Mouse (Mus musculus): ENCODE measurements around the gene Rgs6. TPM values are rescaled to one million over a fixed set of nuclear protein-coding genes. Genes with fewer than 3 reads are reported as not detected.

Gene Rgs6
- total and polyA plus RNA-seq, 2 experiments, result 0.09 TPM; not detected in 1

DNA sequence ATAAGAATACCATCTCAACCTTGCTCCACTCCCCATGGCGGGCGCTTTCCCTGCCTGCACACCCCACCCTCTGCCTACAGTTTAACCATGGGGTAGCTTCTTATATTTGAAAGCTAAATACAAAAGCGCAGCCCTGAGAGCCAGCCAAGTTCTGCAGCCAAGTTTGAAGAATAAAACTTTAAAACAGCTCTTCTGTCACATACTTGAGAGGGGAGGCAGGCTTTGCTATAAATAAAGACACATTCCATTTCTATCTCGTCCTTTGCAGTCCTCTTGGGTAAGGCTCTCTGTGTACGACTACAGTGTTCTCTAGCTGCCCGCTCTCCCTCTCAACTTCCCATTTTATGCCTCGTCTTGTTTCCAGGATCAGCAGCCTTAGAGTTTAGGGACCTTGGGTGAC lies 76.5 kb downstream of the Rgs6 start:
- WGBS, result 78% methylated on average over 7 of the region's 7 CpGs
- Histone ChIP-seq H3K4me3 (ENCODE audit: insufficient read depth, low read depth, low read length) (no peak overlapping the region), H3K4me1 (ENCODE audit: control insufficient read depth, insufficient read depth, low read length) (no peaks in the 10 kb centered on the region), H3K79me2 (ENCODE audit: control insufficient read depth, insufficient read depth, low read length) (no peaks in the 10 kb centered on the region), H3K36me3 (ENCODE audit: control insufficient read depth, insufficient read depth, low read length) (no peaks in the 10 kb centered on the region), H3K27me3 (ENCODE audit: control insufficient read depth, insufficient read depth, low read length) (no peaks in the 10 kb centered on the region), H3K9ac (ENCODE audit: low read depth, low read length) (no peak overlapping the region), H3K27ac (replicated peaks; ENCODE audit: insufficient read depth, low read depth, low read length) (no peak overlapping the region)
- DNase-seq (ENCODE audit: extremely low read depth, low read depth, low spot score), result no peak
- TF ChIP-seq POLR2A (IDR thresholded peaks at IDR 0.05; ENCODE audit: extremely low read depth, insufficient read depth, low read length), result no peak
- no peak for TF ChIP-seq CTCF (IDR thresholded peaks at IDR 0.05; ENCODE audit: low read depth, low read length)

DNA sequence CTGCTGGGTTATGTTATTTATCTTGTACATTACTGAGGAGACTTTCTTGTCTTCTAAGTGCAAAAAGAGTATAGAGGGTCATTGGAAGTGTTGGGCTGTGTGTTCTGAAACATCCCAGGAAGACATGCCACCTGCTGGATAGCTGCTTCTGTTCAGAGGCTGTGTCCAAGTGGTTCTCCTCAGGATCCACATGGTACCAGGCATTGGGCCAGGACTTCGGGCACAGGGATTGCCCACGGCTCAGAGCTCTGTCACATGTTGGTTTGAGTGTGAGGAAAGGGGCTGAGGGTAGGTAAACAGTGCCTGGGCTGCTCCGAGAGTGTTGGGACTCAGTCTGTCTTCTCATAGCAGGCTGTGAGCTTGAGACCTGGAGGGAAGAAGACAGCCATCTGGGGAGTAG lies 79.3 kb downstream of the Rgs6 start:
- no peak for DNase-seq (ENCODE audit: extremely low read depth, low read depth, low spot score)
- 61% methylated on average over 3 of the region's 3 CpGs for WGBS
- Histone ChIP-seq H3K9ac (ENCODE audit: low read depth, low read length) (no peak overlapping the region), H3K4me1 (ENCODE audit: control insufficient read depth, insufficient read depth, low read length) (no peaks in the 10 kb centered on the region), H3K4me3 (ENCODE audit: insufficient read depth, low read depth, low read length) (no peak overlapping the region), H3K27me3 (ENCODE audit: control insufficient read depth, insufficient read depth, low read length) (no peaks in the 10 kb centered on the region), H3K27ac (replicated peaks; ENCODE audit: insufficient read depth, low read depth, low read length) (no peak overlapping the region), H3K79me2 (ENCODE audit: control insufficient read depth, insufficient read depth, low read length) (no peaks in the 10 kb centered on the region), H3K36me3 (ENCODE audit: control insufficient read depth, insufficient read depth, low read length) (no peaks in the 10 kb centered on the region)
- no peak for TF ChIP-seq POLR2A (IDR thresholded peaks at IDR 0.05; ENCODE audit: extremely low read depth, insufficient read depth, low read length)
- TF ChIP-seq CTCF (IDR thresholded peaks at IDR 0.05; ENCODE audit: low read depth, low read length), result no peak

DNA sequence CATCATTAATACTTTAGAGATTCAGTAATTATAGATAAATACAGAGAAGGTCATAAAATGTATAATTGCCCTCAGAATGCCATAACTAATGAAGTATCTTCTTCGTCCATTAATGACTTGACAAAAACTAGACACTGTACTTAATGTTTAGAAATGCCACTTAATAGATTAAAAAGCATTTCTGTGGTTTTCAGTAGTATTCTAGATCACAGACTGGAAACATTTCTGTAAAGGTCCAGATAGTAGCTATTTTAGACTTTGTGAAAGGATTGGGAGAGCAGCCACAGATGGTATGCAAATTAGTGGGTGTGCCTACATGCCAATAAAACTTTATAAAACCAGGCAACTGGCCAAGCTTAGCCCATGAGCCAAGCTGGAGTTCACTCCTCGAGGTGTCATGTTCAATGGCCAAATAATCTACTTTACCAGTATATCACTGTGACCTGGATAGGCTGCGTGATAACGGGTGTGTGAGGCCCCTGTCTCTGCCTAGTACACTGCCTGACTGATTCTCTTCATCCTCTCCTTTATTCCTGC lies 82.2 kb downstream of the Rgs6 start:
- no peak for TF ChIP-seq CTCF (IDR thresholded peaks at IDR 0.05; ENCODE audit: low read depth, low read length)
- TF ChIP-seq POLR2A (IDR thresholded peaks at IDR 0.05; ENCODE audit: extremely low read depth, insufficient read depth, low read length), result no peak
- no peak for DNase-seq (ENCODE audit: extremely low read depth, low read depth, low spot score)
- 68% methylated on average over 4 of the region's 4 CpGs for WGBS
- H3K79me2 ChIP-seq (ENCODE audit: control insufficient read depth, insufficient read depth, low read length), result no peaks in the 10 kb centered on the region
- H3K36me3 ChIP-seq (ENCODE audit: control insufficient read depth, insufficient read depth, low read length), result no peaks in the 10 kb centered on the region
- no peak overlapping the region for H3K27ac ChIP-seq (replicated peaks; ENCODE audit: insufficient read depth, low read depth, low read length)
- H3K4me1 ChIP-seq (ENCODE audit: control insufficient read depth, insufficient read depth, low read length), result no peaks in the 10 kb centered on the region
- no peaks in the 10 kb centered on the region for H3K27me3 ChIP-seq (ENCODE audit: control insufficient read depth, insufficient read depth, low read length)
- no peak overlapping the region for H3K4me3 ChIP-seq (ENCODE audit: insufficient read depth, low read depth, low read length)
- no peak overlapping the region for H3K9ac ChIP-seq (ENCODE audit: low read depth, low read length)

DNA sequence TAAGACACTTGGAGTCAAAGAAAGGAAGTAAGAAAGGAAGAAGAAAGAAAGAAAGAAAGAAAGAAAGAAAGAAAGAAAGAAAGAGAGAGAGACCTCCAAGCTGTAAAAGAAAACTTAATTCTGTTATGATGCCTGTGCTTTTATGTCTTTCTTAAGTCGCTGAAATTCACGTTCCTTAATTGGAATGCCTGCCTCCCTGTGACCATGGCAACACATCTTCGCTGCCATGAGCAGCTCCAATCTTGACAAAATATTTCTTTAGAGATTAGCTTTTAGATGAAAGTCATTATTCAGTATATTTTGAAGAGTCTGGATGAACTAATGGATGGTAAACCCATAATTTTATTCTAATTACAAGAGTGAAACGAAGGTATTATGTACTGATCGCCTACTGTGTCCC lies 83.5 kb downstream of the Rgs6 start:
- Histone ChIP-seq H3K27me3 (ENCODE audit: control insufficient read depth, insufficient read depth, low read length) (no peaks in the 10 kb centered on the region), H3K4me1 (ENCODE audit: control insufficient read depth, insufficient read depth, low read length) (no peaks in the 10 kb centered on the region), H3K4me3 (ENCODE audit: insufficient read depth, low read depth, low read length) (no peak overlapping the region), H3K79me2 (ENCODE audit: control insufficient read depth, insufficient read depth, low read length) (no peaks in the 10 kb centered on the region), H3K9ac (ENCODE audit: low read depth, low read length) (no peak overlapping the region), H3K36me3 (ENCODE audit: control insufficient read depth, insufficient read depth, low read length) (no peaks in the 10 kb centered on the region), H3K27ac (replicated peaks; ENCODE audit: insufficient read depth, low read depth, low read length) (no peak overlapping the region)
- no peak for DNase-seq (ENCODE audit: extremely low read depth, low read depth, low spot score)
- WGBS, result 93% methylated on average over 5 of the region's 5 CpGs
- no peak for TF ChIP-seq CTCF (IDR thresholded peaks at IDR 0.05; ENCODE audit: low read depth, low read length)
- no peak for TF ChIP-seq POLR2A (IDR thresholded peaks at IDR 0.05; ENCODE audit: extremely low read depth, insufficient read depth, low read length)

DNA sequence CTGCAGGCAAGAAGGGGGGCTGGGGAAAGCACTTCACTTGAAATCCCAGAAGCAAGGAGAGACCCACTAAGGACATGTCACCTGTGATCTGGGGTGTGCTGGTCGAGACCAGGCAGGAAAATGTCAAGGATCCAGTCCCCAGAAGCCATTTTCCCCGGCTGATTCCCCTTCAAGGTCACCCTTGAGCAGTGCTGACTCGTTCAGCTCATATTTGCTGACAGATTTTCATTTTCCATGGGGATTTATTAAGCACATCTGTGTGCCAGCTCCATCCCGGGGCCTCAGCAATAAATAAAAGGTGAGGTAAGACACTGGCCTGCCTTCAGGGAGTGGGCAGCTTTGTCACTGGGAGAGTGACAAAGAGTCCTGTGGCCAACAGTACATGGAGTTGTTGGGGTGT lies 87.0 kb downstream of the Rgs6 start:
- no peaks in the 10 kb centered on the region for H3K79me2 ChIP-seq (ENCODE audit: control insufficient read depth, insufficient read depth, low read length)
- no peak for DNase-seq (ENCODE audit: extremely low read depth, low read depth, low spot score)
- H3K36me3 ChIP-seq (ENCODE audit: control insufficient read depth, insufficient read depth, low read length), result no peaks in the 10 kb centered on the region
- H3K27ac ChIP-seq (replicated peaks; ENCODE audit: insufficient read depth, low read depth, low read length), result no peak overlapping the region
- 70% methylated on average over 4 of the region's 4 CpGs for WGBS
- H3K9ac ChIP-seq (ENCODE audit: low read depth, low read length), result no peak overlapping the region
- no peaks in the 10 kb centered on the region for H3K27me3 ChIP-seq (ENCODE audit: control insufficient read depth, insufficient read depth, low read length)
- no peak overlapping the region for H3K4me3 ChIP-seq (ENCODE audit: insufficient read depth, low read depth, low read length)
- TF ChIP-seq CTCF (IDR thresholded peaks at IDR 0.05; ENCODE audit: low read depth, low read length) (no peak), POLR2A (IDR thresholded peaks at IDR 0.05; ENCODE audit: extremely low read depth, insufficient read depth, low read length) (no peak)
- no peaks in the 10 kb centered on the region for H3K4me1 ChIP-seq (ENCODE audit: control insufficient read depth, insufficient read depth, low read length)

DNA sequence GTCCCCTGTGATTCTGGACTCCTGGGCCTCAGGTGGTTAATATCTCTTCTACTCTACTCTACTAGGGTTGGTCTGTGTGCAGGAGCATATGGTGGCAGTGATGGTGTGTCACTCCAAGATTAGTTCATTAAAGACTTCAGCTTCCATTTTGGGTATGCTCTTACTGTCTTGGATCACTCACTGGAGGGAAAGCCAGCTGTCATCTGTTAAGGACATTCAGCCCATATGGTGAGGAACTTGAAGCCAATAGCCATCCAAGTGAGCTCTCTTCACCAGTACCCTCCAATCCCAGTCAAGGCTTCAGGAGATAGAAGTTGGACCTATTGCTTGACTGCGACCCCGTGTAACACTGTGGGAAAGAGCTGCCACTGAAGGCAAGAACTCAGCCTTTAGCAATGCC lies 98.9 kb downstream of the Rgs6 start:
- Histone ChIP-seq H3K36me3 (ENCODE audit: control insufficient read depth, insufficient read depth, low read length) (no peaks in the 10 kb centered on the region), H3K27ac (replicated peaks; ENCODE audit: insufficient read depth, low read depth, low read length) (no peak overlapping the region), H3K4me3 (ENCODE audit: insufficient read depth, low read depth, low read length) (no peak overlapping the region), H3K27me3 (ENCODE audit: control insufficient read depth, insufficient read depth, low read length) (no peaks in the 10 kb centered on the region), H3K4me1 (ENCODE audit: control insufficient read depth, insufficient read depth, low read length) (no peaks in the 10 kb centered on the region), H3K79me2 (ENCODE audit: control insufficient read depth, insufficient read depth, low read length) (no peaks in the 10 kb centered on the region), H3K9ac (ENCODE audit: low read depth, low read length) (no peak overlapping the region)
- TF ChIP-seq CTCF (IDR thresholded peaks at IDR 0.05; ENCODE audit: low read depth, low read length), result no peak
- TF ChIP-seq POLR2A (IDR thresholded peaks at IDR 0.05; ENCODE audit: extremely low read depth, insufficient read depth, low read length), result no peak
- DNase-seq (ENCODE audit: extremely low read depth, low read depth, low spot score), result no peak
- WGBS, result 83% methylated on average over 2 of the region's 2 CpGs
